Mouse (Mus musculus): ENCODE measurements at regions not wholly inside any gene's neighbourhood (a gene's known extent, or its start where the extent isn't known, plus 50 kb on each side); places are given as distances from the start of the nearest gene placed in this dataset.

DNA sequence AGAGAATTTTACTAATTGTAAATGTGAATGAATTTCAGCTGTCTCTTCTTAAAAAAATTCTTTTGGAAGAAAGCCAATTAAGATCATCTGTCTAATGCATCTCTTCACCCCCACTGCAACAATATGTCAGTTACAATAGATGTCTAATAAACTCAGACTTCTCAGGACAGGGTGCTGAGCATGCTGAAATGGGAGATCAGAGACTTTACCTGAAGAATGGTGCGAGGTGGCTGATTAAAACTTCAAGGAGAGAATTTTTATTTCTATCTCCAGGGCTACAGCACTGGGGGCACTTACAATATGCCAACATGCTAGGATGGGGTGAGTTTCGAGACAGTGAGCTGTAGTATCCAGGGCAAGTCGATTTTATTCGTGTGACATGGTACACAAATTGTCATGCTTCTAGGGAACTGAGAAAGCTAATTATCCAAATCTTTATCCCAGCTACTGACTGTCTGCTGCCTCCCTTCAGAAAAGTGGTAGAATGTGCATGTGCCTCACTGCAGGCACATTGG, 449.0 kb upstream of the Fam92a start:
- no peak for DNase-seq

DNA sequence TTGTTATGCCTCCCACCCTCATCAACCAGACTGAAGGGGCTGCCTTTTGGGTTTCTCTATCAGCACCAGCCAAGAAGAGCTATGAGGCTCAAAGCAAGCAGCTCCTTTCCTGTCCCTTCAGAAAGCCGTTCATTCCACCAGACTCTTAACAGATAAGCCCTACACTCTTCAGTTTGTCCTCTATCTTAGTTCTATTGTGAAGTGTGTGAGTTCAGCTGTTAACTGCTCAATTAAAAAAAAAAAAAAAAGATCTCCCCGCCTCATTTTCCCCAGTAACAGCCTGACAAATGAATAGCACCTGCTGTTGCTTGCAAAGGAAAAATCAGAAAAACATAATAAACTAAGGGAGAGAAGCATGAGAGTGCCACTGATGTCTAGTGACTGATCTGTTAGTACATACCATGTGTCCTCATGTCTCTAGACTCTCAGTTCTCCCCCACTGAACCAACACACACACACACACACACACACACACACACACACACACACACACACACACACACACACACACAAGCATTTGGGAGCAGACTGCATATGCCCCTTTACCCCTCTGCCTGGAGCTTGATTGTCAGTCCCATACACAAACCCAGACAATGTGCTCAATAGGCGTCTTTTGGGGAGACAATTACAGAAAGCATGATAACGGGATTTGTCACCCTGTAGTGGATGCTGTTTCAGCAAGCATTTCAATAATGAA, 448.4 kb upstream of the Fam92a start:
- no peak for DNase-seq

DNA sequence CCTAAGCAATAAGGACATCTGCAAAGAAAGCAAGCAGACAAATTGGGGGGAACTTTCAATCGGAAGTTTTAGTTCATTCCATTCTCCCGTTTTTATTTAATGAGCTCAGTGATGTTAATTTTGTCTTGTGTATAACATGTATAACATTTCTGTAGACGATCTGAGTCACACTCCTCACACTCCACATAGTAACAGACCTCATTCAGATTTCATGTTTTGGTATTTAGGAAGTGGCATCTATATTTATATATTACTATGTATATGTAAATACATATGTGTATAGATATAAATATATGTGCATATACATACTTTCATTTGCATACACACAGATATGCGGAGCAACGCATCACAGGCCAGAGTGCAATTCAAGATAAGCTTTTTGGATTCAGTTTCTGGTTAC, 444.9 kb upstream of the Fam92a start:
- DNase-seq: no peak

DNA sequence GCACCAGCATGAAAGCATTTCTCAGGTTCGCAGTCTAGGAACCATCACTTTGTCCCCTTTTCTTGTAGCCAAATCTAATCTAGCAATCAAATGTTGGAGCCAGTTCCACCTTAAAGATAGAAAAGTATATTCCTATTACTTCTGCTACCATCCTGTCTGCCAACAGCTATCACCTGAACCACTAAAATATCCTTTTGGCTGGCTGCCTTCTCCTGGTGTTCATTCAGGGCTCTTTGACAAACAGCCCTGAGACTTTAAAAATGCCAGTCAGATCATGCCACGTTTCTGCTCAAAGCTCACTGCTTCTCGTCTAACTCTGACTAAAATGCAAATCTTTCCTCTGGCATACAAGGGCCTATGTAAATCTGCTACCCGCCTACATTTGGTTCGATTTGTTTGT, 439.7 kb upstream of the Fam92a start:
- DNase-seq: no peak

DNA sequence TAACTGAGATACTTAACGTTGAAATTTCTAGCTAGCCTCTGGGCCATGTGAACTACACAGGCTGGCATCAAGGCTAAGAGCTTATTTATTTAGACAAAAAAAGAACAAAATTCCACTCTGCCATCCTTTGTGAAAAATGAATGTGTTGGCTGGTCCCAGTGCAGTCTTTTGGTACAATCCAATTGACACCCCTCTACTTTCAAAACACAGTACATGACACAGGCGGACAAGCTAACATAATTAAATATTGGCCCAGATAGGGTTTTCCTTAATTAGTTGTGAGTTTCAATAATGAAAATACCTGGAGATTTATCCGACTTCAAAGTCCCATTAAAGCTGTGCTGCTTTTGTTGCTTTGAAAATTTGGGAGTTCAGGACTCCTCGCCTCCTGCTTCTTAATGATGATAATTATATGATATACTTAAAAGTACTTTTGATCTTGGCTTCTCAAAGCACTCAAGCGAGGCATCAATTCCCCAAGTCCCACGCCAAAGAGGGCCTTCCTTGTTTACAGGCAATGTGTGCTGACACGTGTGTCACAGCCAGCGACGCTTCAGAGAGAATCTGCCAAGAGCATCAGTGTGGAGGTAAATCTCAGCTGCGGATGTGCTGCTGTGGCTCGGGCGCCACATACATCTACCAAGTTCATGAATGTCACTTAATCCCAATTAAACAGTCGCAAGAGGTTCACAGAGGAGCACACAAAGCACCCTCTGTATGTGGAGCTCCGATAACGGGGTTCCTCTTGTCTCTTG, 429.5 kb upstream of the Fam92a start:
- no peak for DNase-seq

DNA sequence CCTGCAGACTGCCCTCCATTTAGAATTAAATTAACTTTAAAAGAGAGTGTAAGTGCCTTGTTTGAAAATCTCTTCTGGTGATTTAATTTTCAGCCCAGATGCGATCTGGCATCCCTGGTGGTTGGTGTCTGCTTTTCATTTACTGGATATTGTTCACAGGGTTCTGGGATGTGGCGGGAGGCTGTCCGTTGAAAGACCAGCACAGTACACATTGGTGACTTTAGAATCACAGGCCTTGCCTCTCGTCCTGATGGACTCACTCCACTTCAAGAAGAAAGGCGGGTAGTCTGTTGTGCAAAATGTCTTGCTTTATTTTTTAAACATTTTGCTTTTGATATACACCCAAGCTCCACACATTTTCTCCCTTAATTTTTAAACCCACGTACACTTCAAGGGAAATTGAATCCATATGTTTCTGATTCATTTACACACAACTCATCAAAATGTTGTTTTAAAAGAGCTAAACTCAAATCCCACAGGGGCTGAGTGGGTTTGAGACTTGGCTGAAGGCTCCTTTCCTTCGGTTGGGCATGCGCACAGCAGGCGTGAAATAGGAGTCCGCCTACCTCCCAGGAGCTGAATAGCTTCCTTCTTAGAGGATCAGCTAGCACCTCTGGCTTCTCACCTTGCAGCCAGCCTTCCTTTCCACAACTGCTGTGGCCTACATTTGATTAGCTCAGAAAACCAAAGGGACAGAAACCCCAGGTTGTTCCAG, 424.1 kb upstream of the Fam92a start:
- no peak for DNase-seq

DNA sequence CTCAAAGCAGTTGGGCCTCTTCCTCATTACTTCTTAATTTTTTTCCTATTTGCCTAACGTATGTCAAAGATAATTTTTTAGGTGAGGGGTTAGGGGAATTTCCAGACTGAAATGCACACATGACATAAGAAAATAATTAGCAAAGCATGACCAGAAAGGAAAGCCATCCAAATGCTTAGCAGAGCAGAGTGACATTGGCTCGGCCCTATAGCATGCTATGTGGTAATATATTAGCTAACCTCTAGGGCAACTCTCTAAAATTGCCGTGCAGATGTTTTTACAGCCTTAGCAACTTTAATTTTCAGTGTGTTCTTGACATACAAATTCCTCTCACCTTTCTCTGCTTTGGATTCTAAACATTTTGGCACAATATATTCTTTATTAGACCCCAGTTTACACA, 421.2 kb upstream of the Fam92a start:
- DNase-seq: no peak

DNA sequence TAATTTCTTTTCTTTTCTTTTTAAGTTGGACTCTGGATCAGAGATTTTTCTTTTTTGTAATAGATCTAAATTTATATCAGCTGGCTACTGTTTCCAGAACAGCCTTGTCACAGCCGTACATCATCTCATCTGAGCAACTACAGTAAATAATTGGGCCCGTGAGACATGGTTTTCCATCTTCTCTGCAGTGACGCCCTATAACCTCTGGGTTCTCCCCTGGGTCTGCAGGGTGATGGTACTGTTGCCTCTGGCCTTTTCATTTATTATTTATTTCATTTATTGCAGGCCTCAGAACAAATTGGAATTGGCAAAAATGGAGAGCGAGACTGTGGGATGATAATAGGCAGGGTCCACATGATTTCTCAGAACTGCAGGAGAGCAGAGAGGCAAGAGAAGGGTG, 406.3 kb upstream of the Fam92a start:
- no peak for DNase-seq

DNA sequence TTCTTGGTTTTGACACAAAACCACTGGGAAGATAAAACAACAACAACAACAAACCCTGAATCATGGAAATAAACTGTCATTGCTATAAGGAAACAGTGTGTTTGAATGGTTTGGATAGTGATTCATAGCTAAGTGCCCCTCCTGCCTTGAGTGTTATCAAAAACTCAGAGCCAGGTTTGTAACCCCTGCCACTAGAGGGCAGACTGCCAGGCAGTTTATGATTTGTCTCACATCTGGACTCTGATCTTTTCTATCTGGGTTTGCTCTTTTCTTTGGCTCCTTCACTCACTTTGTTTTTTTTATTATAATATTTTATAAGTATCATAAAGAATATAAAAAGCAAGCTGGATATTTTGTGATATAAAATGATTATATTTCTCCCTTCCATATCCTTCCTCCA, 400.1 kb upstream of the Fam92a start:
- no peak for DNase-seq

DNA sequence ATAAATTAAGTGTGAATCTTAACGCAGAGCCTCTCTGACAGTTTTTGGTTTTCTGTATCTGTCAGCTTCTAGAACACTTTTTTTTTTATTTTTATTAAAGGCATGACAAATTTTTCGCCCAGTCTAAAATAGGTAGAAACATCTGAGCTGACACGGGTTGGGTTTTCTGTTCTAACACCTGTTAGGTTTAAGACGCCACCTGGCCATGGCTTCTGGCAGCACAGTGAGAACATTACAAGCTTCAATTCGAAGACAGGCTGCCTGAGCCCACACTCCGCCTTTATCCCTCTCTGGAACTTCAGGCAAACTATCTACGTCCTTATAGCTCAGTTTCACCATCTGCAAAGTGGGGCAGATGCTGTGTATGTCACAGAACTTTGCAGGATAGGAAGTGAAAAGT, 398.9 kb upstream of the Fam92a start:
- DNase-seq: no peak

DNA sequence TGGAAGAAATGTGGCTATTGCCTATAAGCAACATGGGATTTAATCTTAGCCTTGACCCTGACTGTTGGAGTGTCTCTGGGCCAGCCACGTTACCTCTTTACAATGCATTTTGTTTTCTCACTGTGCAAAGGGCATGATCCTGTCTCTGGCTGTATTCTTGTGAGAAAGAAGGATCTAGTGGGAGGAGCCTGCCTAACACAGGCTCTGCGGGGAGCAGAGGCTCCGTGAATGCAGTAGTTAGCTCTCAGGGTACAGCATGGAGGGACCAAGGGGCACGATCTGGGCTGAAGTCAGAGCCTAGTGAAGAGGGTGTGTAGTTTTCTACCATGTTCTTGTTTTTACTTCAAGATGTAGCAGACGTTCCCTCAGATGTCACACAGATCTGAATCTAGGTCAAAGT, 395.8 kb upstream of the Fam92a start:
- no peak for DNase-seq

DNA sequence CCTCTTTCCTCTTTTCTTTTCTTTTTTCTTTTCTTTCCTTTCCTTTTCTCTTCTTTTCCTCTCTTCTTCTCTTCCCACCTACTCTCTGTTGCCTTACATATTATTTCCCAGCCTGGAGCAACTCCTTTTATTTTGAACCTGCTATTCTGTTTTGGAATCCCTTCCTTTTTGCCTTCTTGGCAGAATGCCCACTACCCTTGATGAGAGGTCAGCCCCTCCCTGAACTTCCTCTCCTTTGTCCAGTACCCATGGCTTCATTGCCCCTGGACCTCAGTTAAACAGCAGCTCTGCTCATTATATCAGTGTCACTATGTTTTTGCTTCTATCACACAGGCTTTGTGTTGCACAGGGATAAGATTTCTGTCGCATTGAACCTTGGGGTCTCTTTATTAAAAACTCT, 391.2 kb upstream of the Fam92a start:
- DNase-seq: no peak

DNA sequence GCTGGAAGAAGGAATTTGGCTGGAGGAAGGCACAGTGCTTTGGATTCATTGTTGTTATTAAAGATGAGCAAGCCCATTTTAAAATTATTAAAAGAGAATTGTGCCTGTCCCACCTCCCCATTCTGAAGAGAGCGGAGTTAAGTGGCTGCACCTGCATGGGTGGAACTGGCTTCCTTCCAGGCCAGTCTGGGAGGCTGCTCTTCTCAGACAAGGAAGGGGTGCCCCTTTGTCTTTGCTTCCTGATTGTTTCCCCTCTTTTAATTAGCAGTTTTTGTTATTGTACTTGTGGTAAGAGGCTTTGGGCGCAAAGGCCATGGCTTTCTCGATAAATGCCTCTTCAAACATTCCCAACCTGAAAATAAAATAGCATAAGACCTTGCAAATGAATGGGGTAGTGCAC, 388.7 kb upstream of the Fam92a start:
- DNase-seq: no peak

DNA sequence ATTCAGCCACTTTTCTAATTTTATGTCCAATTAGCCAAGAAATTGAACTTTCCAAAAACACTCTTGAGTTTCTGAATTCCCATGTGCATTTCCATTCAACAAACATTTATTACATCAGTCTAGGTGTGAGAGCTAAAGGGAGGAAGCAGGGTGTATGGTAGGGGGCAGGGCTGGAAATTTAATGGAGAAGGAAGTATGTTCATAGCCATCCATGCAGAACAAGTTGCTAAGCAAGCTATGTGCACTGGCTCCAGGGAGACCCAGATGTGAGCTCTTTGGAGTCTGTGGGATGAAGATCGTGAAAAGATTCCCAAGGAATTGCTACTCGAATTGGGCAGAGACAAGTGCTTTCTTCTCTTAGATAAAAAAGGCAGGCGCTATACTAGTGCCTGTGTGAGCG, 388.2 kb upstream of the Fam92a start:
- no peak for DNase-seq

DNA sequence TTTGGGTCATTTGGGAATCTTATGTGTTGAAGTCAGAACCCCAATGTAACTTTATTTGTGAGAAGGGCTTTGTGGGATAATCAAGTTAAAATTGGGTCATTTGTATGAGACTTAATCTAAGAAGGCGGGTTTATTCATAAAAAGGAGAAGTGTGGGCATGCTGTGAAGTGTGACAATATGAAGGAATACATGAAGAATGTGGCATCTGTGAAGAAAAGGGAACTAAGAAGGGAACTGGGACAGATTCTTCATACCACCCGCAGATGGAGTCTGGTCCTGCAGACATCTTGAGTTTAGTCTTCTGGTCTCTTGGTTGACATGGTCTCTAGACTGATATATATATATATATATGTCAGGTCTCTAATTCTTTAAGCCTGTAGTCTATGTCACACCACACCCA, 385.3 kb upstream of the Fam92a start:
- DNase-seq: no peak

DNA sequence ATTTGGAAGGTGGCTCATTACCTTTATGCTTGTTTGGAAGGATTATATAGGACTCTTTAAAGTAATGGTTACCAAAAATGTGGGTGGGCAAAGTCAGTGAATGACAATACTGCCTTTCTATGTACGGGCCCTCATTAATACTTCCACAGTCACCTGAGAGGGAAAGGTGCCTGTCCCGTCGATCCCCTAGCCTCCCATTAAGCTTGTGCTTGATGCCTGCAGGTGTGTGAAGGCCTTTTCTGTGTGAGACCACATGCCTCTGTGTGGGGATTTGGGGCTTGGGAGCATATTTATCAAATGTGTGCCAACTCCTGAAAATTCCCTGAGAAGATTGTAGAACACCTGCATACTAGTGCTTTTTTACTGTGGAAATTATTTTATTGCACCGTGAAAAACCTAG, 377.4 kb upstream of the Fam92a start:
- DNase-seq: no peak

DNA sequence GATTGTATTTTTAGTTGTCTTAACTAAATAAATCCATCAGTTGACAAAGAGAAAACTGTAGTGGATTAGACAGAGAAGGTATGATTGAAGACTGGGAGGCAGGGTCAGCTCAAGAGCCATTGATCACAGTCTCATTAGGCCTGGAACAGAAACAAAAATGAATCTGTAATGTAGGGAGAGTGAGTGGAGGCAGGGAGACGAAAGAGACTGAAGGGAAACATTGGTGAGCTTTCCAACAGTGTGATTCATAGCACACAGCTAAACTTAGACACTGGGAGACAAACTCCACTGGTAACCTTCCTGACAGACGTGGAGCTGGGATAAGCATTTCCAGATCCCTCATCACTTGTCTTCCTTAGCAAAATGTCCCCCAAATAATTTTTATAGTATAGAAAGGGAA, 372.1 kb upstream of the Fam92a start:
- DNase-seq: no peak

DNA sequence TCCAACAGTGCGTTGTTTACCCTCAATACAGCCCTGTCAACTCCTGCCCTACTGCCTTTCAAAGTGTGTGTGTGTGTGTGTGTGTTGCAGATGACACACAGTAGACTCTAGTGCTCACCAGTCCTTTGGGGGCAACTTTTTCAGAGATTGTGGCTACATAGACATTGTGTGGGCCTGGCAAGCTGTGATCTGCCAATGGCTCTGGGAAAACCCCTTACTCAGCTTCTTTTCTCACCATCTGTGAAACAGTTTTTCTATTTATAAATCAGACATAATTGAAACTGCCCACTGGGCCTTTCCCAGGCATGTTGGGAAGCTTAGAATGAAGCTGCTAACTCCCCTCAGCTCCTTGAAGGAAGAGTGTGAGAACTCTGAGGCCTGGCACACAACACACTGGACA, 369.7 kb upstream of the Fam92a start:
- DNase-seq: no peak

DNA sequence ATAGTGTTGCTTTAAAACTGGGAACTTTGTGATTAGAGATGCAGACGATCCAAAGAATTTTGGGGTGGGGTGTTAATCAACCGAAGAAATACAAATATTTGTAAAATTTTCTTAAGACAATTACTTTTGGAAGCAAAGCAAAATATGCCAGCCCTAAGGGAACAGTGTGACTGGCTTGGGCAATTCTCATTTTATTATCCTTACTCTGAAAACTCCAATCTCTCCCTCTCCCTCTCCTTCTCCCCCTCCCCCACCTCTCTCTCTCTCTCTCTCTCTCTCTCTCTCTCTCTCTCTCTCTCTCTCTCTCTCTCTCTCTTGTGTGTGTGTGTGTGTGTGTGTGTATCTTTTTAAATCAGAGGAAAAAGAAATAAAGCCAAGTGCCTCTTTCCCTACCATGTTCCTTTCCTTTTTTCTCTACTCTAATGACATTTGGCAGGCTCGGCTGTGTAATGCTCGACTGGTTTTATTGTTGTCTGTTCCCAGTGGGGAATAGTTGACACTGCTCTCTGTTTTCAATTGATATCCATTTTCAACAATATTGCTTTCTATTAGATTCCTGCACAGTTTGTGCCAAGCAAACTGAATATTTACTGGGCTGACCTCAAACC, 367.5 kb upstream of the Fam92a start:
- DNase-seq: no peak

DNA sequence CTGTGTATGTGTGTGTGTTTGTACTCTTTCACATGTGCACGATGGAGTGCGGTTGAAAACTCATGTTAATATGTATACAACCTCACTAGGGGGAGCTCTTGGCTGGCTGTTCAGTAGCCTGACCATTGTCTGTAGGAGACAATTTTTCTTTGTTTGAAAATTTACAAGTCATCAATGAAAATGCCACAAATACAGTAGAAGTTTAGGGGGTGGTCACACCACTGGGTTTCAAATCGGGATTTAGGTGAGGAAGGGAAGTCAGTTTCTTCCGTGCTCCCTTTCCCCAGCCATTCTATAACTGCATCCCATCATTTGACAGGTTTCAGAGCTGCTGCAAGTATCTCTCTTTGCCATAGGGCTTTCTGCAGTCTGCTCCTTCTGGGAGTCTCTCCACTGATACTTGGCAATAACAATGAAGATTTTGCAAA, 366.9 kb upstream of the Fam92a start:
- peak; percentile 19 for DNase-seq

DNA sequence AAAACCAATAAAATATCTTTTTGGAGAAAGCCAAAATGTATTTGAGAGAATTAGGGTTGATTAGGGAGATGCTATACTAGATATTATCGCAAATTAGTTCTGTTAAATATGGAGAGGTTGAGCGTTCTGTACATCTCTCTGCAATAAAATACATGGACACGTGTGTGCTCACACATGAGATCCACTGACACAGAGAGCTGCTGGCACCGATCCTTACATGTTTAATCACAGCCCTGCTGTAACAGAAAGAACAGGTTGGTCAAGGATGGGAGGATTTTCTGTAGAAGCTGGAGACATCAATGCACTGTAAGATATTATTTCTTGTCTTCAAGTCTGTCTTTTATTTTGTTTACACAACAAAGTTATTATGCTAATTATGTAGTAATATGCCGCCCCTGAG, 366.2 kb upstream of the Fam92a start:
- no peak for DNase-seq

DNA sequence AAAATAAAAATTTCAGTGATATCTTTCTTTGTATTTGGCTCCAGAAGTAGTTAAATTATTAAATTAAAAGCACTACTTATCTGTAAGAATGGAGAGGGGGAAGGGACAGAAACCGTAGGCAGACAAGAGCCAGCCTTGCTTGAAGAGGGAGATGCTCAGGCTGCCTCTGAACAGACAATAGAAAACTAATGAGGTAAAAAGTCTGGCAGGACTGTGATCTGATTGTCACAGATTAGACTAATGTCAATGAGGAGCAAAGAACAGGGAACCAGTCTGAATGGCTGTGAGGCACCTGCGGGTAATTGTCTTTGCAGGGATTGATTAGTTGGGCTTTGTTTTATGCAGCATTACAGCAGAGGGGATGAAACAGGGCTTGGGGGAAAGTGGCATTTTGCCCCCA, 362.3 kb upstream of the Fam92a start:
- no peak for DNase-seq

DNA sequence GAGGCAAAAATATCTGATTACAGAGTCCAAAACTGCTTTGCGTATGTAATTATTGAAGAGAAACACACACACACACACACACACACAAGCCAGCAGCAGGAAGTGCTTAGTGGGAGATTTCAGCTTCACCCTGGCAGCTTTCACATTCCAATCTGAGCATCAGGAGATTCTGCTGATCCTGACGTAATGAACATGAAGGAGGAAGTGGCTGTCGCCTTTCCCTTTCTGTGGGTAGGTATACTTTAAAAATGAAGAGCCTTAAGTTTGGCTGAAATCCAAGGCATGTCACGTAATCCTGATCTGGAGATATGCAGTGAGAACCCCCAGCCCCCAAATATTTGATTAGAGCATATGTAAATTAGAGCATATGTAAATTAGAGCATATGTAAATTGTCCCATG, 361.1 kb upstream of the Fam92a start:
- DNase-seq: no peak

DNA sequence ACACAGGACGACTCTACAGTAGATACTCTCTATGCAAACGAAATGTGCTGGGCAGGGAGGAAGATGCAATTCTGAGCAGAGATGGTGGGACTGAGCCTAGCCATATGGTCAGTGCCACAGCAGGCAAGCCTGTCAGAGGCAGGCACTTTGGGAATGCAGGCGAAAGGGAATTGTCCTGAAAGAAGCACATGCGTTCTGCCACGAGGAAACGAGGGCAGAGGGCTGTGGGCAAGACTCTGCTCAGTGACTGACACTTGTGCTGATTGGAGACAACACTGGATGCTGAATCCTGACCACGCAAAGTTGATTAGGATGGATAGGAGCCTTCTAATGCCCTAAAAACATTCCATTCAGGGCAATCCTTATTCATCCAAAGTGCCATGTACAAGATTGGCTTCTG, 350.5 kb upstream of the Fam92a start:
- no peak for DNase-seq
